Mouse (Mus musculus) heart, adult 2 months (tissue): ENCODE data around the gene Podn.

Experiments used
- CTCF ChIP-seq: fragments of 200-600 bp; IDR thresholded peaks from 2 replicates; pipeline ENCODE4 v1.8.1; 2022; ENCODE audit warnings: antibody characterized with exemption, mild to moderate bottlenecking, moderate library complexity
- EP300 ChIP-seq: fragments of 200-500 bp; IDR thresholded peaks from 2 replicates; pipeline ENCODE4 v1.6.1; 2011; ENCODE audit warnings: low read depth, low read length, control low read depth; ENCODE audit not compliant: insufficient read depth

GRCm38 (mm10) chr4:108055873-108056272 lies 40.4 kb downstream of the Podn start:
- TF ChIP-seq EP300: no peak
- no peak for TF ChIP-seq CTCF
